Mouse (Mus musculus) hindbrain, embryonic 16.5 days (tissue): Measurements from ENCODE around the gene Rhox3c. TPM values are rescaled to one million over a fixed set of nuclear protein-coding genes. Genes with fewer than 3 reads are reported as not detected.
"Not testable (repeated sequence)": the region's sequence is repeated elsewhere in the genome, so short reads cannot be mapped to it uniquely, and the experiment has no call there.

Experiments used
- ATAC-seq: fragments of 200-750 bp; cut with Nextera tagmentation; 2 replicates; pipeline ENCODE4 v1.8.0; 2017; ENCODE audit warnings: moderate TSS enrichment, moderate library complexity
- H3K27ac ChIP-seq: fragments of 300-500 bp; sonication (generic); 2 replicates; pipeline ENCODE4 v1.5.1; 2014; ENCODE audit warnings: low read depth, mild to moderate bottlenecking, control low read depth, low read length, moderate library complexity
- H3K27me3 ChIP-seq: fragments of 300-500 bp; sonication (generic); replicated peaks from 2 replicates; pipeline ENCODE4 v1.6.1; 2014; ENCODE audit warnings: low read length; ENCODE audit not compliant: control insufficient read depth, insufficient read depth
- H3K36me3 ChIP-seq: fragments of 300-500 bp; sonication (generic); 2 replicates; pipeline ENCODE4 v1.6.1; 2014; ENCODE audit warnings: mild to moderate bottlenecking, low read length, moderate library complexity, mixed read lengths; ENCODE audit not compliant: control insufficient read depth, insufficient read depth
- H3K4me1 ChIP-seq: fragments of 300-500 bp; sonication (generic); 2 replicates; pipeline ENCODE4 v1.6.1; 2014; ENCODE audit warnings: low read depth, low read length; ENCODE audit not compliant: control insufficient read depth, insufficient read depth
- H3K4me2 ChIP-seq: fragments of 300-500 bp; sonication (generic); 2 replicates; pipeline ENCODE4 v1.6.1; 2014; ENCODE audit warnings: mild to moderate bottlenecking, low read length, control low read depth, moderate library complexity
- H3K4me3 ChIP-seq: fragments of 300-500 bp; sonication (generic); 2 replicates; pipeline ENCODE4 v1.5.1; 2014; ENCODE audit warnings: mild to moderate bottlenecking, low read length, control low read depth, moderate library complexity
- H3K9ac ChIP-seq: fragments of 300-500 bp; sonication (generic); 2 replicates; pipeline ENCODE4 v1.6.1; 2014; ENCODE audit warnings: low read depth, mild to moderate bottlenecking, control low read depth, low read length, moderate library complexity
- H3K9me3 ChIP-seq: fragments of 300-500 bp; sonication (generic); 2 replicates; pipeline ENCODE4 v1.6.1; 2014; ENCODE audit warnings: mild to moderate bottlenecking, low read length, moderate library complexity; ENCODE audit not compliant: control insufficient read depth
- WGBS: fragments of 180-500 bp; shearing (Covaris S2); extraction: QIAGEN DNeasy Blood & Tissue Kit; methylation state at CpG from one replicate; pipeline ENCODE4 v1.1.7; 2014; 5-methylcytosine and 5-hydroxymethylcytosine counted together
- polyA plus RNA-seq: library from polyadenylated mRNA; unstranded; fragments of >200 nt; fragmentation: Nextera tagmentation; extraction: Ambion mirVana; gene quantifications from 2 replicates; pipeline ENCODE4 v1.2.1, GENCODE M21; 2015

Rhox3c gene
- polyA plus RNA-seq = not detected in 2 replicates

DNA sequence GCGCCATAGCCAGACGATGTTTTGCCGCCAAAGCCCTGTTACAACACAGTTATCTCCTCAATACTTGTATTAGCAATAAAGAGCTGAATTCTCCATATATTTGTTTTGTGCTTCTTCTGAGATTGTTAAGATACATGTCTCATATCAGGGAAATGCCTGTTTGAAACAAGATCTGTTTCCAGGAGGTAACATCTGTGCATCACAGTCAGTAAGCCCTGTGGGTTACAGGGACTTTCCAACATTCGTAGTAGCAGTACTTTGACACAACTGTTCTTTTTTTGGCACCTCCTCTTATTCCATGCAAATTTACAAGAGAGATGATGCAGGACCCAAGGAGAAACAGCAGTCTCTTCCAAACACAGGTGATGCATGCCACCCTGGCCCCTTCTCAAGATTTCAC lies at the start of gene Rhox3c:
Rhox3c (plus strand) TSS at position 301 of the 400 bp plus-strand sequence.
- ATAC-seq, H3K4me3 ChIP-seq: not testable (repeated sequence)
- 95% methylated on average over 3 of the region's 4 CpGs for WGBS

DNA sequence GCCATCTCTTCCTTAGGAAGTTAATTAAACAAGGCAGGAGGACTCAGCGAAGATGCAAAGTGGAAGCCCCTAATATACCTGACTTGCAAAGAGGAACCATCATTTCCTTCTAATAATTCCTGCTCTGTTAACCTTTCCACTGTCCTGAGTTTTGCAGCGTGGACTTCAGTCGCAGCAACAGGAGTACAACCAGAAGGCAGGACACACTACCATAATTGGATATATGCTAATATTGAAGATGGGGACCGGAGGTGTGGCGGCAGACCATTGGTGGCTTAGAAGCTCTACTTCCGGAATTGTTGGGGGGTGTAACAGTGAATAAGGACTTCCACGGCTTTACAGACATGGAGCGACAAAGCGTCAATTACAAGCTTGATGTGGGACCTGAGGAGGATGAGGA lies 46.6 kb upstream of the Rhox3c start, which contains the start of gene Rhox2b:
Rhox2b (plus strand) TSS at position 301 of the 400 bp plus-strand sequence.
- not testable (repeated sequence) for H3K9ac ChIP-seq, H3K27ac ChIP-seq, H3K36me3 ChIP-seq, H3K4me1 ChIP-seq, H3K9me3 ChIP-seq, H3K4me3 ChIP-seq, H3K27me3 ChIP-seq, H3K4me2 ChIP-seq, ATAC-seq
- no CpG with 5 or more reads among the region's 9 CpGs for WGBS

More for the DNA sequence above, at the start of gene Rhox3c:
- H3K36me3 ChIP-seq, H3K9ac ChIP-seq, H3K4me2 ChIP-seq, H3K9me3 ChIP-seq, H3K27me3 ChIP-seq, H3K27ac ChIP-seq, H3K4me1 ChIP-seq: not testable (repeated sequence)

DNA sequence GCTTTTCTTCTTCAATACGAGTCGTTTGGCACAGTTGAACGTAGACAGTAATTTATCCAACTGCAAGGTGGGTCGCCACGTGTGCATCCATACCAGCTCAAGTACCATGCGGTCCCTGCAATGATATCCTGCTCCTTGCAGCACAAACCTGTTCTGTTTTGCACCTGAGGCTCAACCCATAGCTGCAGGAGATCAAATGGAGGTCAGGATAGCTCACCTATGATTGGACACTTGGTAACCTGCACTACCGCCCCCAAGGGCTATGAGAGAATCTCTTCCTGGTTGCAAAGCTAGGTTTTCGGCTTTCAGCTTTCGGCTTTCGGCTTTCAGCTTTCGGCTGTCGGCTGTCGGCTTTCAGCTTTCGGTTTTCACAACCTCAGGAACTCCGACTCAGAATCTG lies 26.2 kb upstream of the Rhox3c start, which contains the start of gene Rhox4b:
Rhox4b (plus strand) TSS at position 301 of the 400 bp plus-strand sequence.
- H3K4me1 ChIP-seq, H3K27ac ChIP-seq, H3K36me3 ChIP-seq, H3K4me2 ChIP-seq, H3K9me3 ChIP-seq, ATAC-seq, H3K9ac ChIP-seq, H3K27me3 ChIP-seq, H3K4me3 ChIP-seq: not testable (repeated sequence)
- 86% methylated on average over 14 of the region's 15 CpGs for WGBS

DNA sequence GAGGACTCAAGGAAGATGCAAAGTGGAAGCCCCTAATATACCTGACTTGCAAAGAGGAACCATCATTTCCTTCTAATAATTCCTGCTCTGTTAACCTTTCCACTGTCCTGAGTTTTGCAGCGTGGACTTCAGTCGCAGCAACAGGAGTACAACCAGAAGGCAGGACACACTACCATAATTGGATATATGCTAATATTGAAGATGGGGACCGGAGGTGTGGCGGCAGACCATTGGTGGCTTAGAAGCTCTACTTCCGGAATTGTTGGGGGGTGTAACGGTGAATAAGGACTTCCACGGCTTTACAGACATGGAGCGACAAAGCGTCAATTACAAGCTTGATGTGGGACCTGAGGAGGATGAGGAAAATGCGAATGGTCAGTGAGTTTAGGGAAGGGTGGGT lies 5.0 kb upstream of the Rhox3c start, which contains the start of gene Rhox2c:
Rhox2c (plus strand) TSS at position 301 of the 400 bp plus-strand sequence.
- not testable (repeated sequence) for H3K9ac ChIP-seq, H3K27me3 ChIP-seq, H3K36me3 ChIP-seq, H3K27ac ChIP-seq, ATAC-seq, H3K9me3 ChIP-seq, H3K4me2 ChIP-seq, H3K4me3 ChIP-seq, H3K4me1 ChIP-seq
- WGBS = 98% methylated on average over 7 of the region's 10 CpGs

DNA sequence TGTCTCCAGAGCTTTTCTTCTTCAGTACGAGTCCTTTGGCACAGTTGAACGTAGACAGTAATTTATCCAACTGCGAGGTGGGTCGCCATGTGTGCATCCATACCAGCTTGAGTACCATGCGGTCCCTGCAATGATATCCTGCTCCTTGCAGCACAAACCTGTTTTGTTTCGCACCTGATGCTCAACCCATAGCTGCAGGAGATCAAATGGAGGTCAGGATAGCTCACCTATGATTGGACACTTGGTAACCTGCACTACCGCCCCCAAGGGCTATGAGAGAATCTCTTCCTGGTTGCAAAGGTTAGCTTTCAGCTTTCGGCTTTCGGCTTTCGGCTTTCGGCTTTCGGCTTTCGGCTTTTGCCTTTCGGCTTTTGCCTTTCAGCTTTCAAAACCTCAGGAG lies 21.7 kb downstream of the Rhox3c start, which contains the start of gene Rhox4c:
Rhox4c (plus strand) TSS at position 301 of the 400 bp plus-strand sequence.
- not testable (repeated sequence) for ATAC-seq, H3K27ac ChIP-seq, H3K27me3 ChIP-seq, H3K4me3 ChIP-seq, H3K9ac ChIP-seq, H3K4me2 ChIP-seq, H3K9me3 ChIP-seq, H3K36me3 ChIP-seq, H3K4me1 ChIP-seq
- 91% methylated on average over 14 of the region's 14 CpGs for WGBS

DNA sequence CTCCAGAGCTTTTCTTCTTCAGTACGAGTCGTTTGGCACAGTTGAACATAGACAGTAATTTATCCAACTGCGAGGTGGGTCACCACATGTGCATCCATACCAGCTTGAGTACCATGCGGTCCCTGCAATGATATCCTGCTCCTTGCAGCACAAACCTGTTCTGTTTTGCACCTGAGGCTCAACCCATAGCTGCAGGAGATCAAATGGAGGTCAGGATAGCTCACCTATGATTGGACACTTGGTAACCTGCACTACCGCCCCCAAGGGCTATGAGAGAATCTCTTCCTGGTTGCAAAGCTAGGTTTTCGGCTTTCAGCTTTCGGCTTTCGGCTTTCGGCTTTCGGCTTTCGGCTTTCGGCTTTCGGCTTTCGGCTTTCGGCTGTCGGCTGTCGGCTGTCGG lies 55.7 kb downstream of the Rhox3c start, which contains the start of gene Rhox4d:
Rhox4d (plus strand) TSS at position 301 of the 400 bp plus-strand sequence.
- not testable (repeated sequence) for H3K4me3 ChIP-seq, ATAC-seq, H3K36me3 ChIP-seq, H3K4me1 ChIP-seq, H3K9ac ChIP-seq, H3K4me2 ChIP-seq, H3K27me3 ChIP-seq, H3K27ac ChIP-seq, H3K9me3 ChIP-seq
- 95% methylated on average over 15 of the region's 18 CpGs for WGBS

Other genes with a start within 250 kb of the Rhox3c start
- gene Gm9, start 247.5 kb upstream of the Rhox3c start, polyA plus RNA-seq = not detected in 2 replicates
- gene Rhox1, start 236.3 kb upstream of the Rhox3c start, polyA plus RNA-seq = not detected in 2 replicates
- not detected in 2 replicates for gene Rhox2a, start 213.6 kb upstream of the Rhox3c start, polyA plus RNA-seq
- gene Rhox3a, start 208.7 kb upstream of the Rhox3c start, polyA plus RNA-seq = not detected in 2 replicates
- not detected in 2 replicates for gene Rhox4a, start 193.2 kb upstream of the Rhox3c start, polyA plus RNA-seq
- not detected in 2 replicates for gene Rhox3a2, start 78.6 kb upstream of the Rhox3c start, polyA plus RNA-seq
- gene Rhox4a2, start 67.7 kb upstream of the Rhox3c start, polyA plus RNA-seq = not detected in 2 replicates
- not detected in 2 replicates for gene Rhox2b, start 46.5 kb upstream of the Rhox3c start, polyA plus RNA-seq
- not detected in 2 replicates for gene Rhox4b, start 26.1 kb upstream of the Rhox3c start, polyA plus RNA-seq
- not detected in 2 replicates for gene Rhox2c, start 4.9 kb upstream of the Rhox3c start, polyA plus RNA-seq
- gene Rhox4c, start 21.8 kb downstream of the Rhox3c start, polyA plus RNA-seq = not detected in 2 replicates
- gene Rhox2d, start 34.8 kb downstream of the Rhox3c start, polyA plus RNA-seq = not detected in 2 replicates
- not detected in 2 replicates for gene Rhox4d, start 55.8 kb downstream of the Rhox3c start, polyA plus RNA-seq
- gene Rhox2e, start 71.9 kb downstream of the Rhox3c start, polyA plus RNA-seq = not detected in 2 replicates
- not detected in 2 replicates for gene Rhox3e, start 83.4 kb downstream of the Rhox3c start, polyA plus RNA-seq
- gene Rhox4e, start 98.8 kb downstream of the Rhox3c start, polyA plus RNA-seq = not detected in 2 replicates
- not detected in 2 replicates for gene Rhox2f, start 112.8 kb downstream of the Rhox3c start, polyA plus RNA-seq
- not detected in 2 replicates for gene Rhox3f, start 122.4 kb downstream of the Rhox3c start, polyA plus RNA-seq
- not detected in 2 replicates for gene Rhox4f, start 149.1 kb downstream of the Rhox3c start, polyA plus RNA-seq
- gene Rhox3g, start 170.0 kb downstream of the Rhox3c start, polyA plus RNA-seq = not detected in 2 replicates
- gene Rhox2g, start 184.9 kb downstream of the Rhox3c start, polyA plus RNA-seq = not detected in 2 replicates
- gene Rhox4g, start 192.7 kb downstream of the Rhox3c start, polyA plus RNA-seq = not detected in 2 replicates
- not detected in 2 replicates for gene Rhox3h, start 210.2 kb downstream of the Rhox3c start, polyA plus RNA-seq
- gene Rhox2h, start 214.7 kb downstream of the Rhox3c start, polyA plus RNA-seq = not detected in 2 replicates